Mouse (Mus musculus) CD4-positive naive resting alpha-beta T cell, adult 57 days (primary cell): ENCODE data around the gene Hoxb7. TPM values are rescaled to one million over a fixed set of nuclear protein-coding genes. Genes with fewer than 3 reads are reported as not detected.

ENCODE experiments used
- total RNA-seq: library from RNA; stranded (reverse); gene quantifications from one replicate; pipeline ENCODE4 v1.2.4, GENCODE M21; 2023

Hoxb7 gene
- total RNA-seq: not detected

DNA sequence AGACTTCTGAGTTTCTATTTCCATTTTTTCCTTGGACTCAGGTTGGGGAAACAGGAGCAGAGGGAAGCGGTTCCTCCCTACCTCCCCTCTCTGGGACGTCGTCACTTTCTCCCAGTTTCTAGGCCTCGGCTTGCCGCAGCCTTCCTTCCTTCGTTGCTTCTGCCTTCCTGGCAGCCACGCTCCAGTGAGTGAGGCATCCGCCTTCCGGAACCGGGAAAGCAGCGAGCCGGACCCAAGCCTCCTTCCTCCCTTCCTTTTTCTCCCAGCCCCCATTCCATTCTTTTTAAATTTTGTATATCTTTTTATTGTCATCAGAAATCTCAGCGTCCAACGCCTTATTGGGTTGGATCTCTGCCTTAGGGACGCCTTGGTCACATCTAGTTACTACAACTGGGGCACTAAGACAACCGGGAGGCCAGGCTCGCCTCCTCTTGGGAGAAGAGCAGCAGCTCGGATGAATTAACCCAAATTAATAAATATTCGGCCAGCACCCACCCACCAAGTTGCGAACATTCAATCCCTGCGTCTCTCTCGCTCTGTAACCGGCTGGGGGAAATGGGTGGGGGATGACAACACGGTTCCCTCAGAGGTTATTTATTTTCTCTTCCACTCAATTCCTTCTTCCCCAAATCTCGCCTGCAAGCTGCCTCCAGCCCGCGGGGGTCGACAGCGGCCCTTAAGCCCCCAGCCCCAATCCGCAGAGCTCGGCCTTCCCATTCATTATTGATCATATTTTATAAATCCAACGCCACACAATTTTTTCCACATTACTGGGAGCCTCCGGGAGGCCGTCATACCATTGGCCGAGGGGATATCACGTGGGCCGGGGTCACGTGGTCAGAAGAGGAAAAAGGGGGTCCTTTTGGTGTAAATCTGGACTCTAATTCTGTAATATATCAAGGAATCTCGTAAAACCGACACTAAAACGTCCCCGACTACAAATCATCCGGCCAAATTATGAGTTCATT is at the start of gene Hoxb7:
Gene Hoxb7 (plus strand): TSS at position 853 of the 968 bp plus-strand sequence.

DNA sequence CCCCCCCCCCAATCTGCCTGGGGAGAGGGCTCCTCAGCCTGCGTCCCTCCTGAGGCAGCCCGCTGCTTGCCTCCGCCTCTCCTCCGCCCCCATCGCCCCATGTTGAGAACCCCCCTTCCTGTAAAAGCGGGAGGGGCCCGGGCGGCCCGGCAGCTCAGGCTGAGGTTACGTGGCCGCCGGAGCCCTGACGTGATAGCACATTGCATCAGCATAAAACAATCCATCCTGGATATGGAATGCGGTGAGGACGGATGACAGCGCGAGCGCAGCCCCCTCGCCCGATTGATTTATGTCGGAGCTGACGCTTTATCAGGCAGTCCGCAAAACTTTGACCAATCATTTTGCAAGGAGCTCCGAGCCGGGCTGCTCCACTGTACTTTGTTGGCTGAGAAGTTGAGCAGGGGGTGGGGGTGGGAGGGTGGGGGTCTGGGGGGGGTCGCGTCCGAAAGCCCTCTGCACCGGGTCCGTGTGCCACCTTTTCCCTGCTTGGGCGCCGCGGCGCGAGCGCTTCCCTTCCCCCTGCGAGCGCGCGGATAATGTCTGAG is 15.4 kb upstream of the Hoxb7 start, which contains the start of gene Hoxb9:
Gene Hoxb9 (plus strand): TSS at position 462 of the 545 bp plus-strand sequence.

DNA sequence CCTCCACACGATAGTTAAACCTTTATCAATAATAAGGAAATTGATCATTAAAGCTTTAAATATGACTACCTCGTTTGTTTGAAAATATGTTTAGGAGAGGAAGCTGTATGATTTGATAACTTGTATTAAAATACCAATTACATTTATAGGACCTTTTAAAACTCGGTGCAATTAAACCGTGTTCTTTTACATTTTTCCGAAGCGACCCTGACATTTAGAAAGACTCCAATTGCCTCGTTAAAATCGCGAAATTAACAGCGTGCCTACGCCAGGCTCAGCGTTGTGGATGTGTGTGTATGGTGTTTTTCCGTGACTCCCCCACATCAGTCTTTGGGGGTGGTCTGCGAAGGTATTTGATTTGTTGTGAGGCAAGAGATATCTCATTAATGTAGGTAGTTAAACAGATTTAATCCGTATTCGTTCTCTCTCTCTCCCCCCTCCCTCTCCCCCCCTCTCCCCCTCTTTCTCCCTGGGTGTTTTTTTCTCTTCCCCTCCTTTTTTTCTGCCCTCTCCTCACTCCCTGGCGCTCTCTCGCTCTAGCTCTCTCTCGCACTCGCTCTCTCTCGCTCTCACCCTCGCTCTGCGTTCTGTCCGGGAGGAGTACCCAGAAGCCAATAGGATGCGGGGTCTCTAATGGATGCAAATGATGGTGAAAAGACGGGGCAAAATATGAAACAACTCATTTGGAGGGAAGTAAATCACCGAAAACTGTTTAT is 4.4 kb upstream of the Hoxb7 start, which contains the start of gene Hoxb8:
Gene Hoxb8 (plus strand): TSS at position 51 of the 716 bp plus-strand sequence.

DNA sequence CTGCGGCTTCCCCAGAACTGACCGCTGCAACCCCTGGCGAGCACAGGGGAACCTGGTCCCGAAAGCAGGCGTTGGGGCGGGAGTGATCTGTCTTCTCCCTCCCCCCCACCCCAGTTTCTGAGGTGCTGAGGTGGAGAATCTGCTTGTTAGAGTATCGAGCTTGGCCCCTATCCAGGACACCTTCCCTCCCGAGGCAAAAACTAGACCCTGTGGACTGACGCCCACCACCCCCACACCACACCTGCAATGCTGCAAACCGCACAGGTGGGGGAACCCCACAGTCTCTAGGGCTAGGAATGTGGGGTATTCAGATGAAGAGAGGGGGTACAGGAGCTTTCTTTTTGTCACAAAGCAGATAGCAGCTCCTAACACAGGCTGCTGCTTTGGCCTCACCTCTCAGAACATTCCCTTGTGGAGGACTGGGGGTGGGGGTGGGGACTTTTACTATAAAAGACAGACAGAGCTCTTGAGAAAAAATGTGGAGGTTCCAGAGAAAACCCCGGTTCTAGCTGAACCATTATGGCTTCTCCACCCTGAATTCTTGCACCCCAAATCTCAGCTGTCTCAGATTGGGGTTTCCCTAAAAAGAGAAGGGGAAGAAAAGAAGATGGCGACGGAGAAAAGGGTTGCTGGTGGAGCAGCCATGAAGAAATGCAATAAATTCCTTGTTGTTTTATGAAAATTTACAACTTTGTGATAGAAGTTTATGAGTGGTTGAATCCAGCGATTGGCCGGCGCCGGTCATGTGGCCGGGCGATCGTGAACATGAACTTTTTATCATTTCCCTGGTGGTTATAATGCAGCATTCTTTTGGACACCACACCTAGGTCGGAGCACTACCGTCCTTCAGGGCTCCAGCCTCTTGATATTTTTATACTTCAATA is 5.5 kb downstream of the Hoxb7 start, which contains the start of gene Hoxb6:
Gene Hoxb6 (plus strand): TSS at position 796 of the 884 bp plus-strand sequence.

DNA sequence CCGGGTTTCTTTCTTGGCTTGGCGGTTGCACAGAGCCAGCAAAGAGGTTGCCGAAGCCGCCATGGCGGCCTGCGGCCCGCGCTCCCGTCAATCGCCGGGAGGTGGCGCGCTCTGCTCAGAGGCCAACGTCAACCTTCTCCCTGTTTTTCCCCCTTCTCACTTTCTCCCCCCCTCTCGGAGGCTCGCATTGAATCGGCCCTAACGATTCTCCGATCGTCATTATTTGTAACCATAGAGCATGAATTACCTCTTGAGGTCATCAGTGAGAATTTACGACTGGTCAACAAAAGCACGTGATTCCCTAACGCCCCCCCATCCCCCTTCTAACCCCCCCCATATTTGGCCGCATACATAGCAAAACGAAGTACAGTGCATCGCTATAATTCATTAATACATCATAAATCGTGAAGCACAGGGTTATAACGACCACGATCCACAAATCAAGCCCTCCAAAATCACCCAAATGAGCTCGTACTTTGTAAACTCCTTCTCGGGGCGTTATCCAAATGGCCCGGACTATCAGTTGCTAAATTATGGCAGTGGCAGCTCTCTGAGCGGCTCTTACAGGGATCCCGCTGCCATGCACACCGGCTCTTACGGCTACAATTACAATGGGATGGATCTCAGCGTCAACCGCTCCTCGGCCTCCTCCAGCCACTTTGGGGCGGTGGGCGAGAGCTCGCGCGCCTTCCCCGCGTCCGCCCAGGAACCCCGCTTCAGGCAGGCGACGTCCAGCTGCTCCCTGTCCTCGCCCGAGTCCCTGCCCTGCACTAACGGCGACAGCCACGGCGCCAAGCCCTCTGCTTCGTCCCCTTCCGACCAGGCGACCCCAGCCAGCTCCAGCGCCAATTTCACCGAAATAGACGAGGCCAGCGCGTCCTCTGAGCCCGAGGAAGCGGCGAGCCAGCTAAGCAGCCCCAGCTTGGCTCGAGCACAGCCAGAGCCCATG is 17.0 kb downstream of the Hoxb7 start, which contains the start of gene Hoxb5:
Gene Hoxb5 (plus strand): TSS at position 186 of the 949 bp plus-strand sequence.

DNA sequence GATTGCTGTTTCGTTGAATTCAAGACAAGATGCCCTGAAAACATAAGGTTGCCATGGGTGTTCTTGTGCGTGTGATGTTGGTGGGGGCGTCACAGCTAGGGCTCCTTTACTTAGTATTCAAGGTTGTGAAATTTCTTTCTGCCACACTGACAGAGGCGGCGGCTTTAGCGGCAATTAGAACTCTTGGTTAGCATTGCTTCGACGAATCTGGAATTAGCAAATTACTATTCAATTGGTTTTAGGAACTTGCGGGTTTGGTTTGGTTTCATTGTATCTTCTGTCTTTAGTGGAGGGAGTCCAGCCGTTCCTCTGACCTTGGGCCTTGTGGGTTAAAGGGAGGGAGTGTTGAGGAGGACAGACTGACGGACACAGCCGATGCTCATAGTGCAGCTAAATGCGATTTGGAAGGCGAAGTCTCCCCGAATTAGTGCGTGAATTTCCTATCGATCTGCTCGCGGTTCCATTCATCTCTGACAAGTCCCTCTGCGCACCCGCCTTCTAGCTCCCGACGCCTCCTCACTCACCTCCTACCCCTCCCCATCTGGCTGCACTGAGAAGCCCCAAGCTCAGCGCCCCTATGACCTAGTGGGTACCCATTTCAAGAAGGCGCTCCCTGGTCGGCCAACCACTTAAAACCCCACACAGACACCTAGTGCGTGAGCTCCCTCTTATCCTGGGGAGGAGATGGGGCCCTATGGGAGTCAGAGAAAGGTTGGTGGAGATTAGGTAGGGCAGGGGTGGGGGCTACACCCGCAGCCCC is 31.4 kb downstream of the Hoxb7 start, which contains the start of gene Hoxb4:
Gene Hoxb4 (plus strand): TSS at position 660 of the 760 bp plus-strand sequence.

DNA sequence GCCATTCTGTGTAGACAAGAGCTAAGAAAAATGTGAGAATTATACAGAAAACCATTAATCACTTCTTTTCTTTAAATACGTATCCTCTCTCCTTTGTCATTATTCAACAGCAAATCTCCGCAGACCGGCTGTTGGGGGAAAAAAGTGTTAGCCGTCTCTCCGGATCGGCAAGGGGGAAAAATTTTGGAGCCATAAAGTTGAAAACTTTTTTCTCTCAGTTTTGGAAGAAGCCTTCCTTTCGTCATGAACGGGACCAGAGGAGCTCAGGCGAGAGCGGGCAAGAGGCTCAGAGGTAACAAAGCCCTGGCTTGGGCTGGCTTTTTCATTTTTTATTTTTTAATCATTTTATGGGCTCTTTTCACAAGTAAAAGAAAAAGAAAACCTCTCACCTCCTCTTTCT is 36.7 kb downstream of the Hoxb7 start, which contains the start of gene Hoxb3:
Gene Hoxb3 (plus strand): TSS at position 173 of the 400 bp plus-strand sequence.

Other genes starting within 250 kb of the Hoxb7 start
- gene Ube2z, start 221.2 kb upstream of the Hoxb7 start, total RNA-seq: 43.2 TPM
- 110 TPM for gene Atp5g1, start 211.0 kb upstream of the Hoxb7 start, total RNA-seq
- not detected for gene Calcoco2, start 174.7 kb upstream of the Hoxb7 start, total RNA-seq
- not detected for gene Ttll6, start 152.8 kb upstream of the Hoxb7 start, total RNA-seq
- not detected for gene Hoxb13, start 92.3 kb upstream of the Hoxb7 start, total RNA-seq
- gene Hoxb9, start 15.2 kb upstream of the Hoxb7 start, total RNA-seq: not detected
- not detected for gene Hoxb8, start 4.7 kb upstream of the Hoxb7 start, total RNA-seq
- not detected for gene Hoxb6, start 5.9 kb downstream of the Hoxb7 start, total RNA-seq
- not detected for gene Hoxb5, start 16.7 kb downstream of the Hoxb7 start, total RNA-seq
- 0.59 TPM for gene Hoxb4, start 31.6 kb downstream of the Hoxb7 start, total RNA-seq
- not detected for gene Hoxb3, start 36.7 kb downstream of the Hoxb7 start, total RNA-seq
- gene Hoxb2, start 63.9 kb downstream of the Hoxb7 start, total RNA-seq: not detected
- gene Hoxb1, start 79.1 kb downstream of the Hoxb7 start, total RNA-seq: not detected
- gene Skap1, start 178.0 kb downstream of the Hoxb7 start, total RNA-seq: 449 TPM